Mouse (Mus musculus): ENCODE data around the gene Serpinh1.
A peak's percentile ranks its signal among the peaks of the same experiment; 100 is the strongest.

The Serpinh1 gene

DNA sequence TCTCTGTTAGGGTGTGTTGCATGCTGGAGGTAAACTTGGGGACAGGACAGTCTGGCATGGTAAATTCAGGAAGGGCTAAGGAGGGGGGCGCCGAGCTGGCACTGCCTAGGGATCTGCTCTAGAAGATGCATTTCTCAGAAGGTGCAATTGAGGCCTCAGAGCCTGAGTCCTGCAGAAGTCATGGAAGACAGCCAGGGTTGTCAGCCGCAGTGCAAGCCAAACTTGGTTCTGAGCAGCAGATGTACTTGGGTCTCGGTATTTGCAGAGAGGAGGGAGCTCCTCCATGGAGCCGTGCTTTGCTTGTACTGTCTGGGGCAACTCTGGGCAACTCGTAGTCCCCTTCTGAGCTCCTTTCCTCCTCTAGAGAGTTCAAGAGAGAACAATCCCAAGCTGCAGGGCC, 26.9 kb downstream of the Serpinh1 start:
- DNase-seq (ENCODE audit: low read depth), result no peak

DNA sequence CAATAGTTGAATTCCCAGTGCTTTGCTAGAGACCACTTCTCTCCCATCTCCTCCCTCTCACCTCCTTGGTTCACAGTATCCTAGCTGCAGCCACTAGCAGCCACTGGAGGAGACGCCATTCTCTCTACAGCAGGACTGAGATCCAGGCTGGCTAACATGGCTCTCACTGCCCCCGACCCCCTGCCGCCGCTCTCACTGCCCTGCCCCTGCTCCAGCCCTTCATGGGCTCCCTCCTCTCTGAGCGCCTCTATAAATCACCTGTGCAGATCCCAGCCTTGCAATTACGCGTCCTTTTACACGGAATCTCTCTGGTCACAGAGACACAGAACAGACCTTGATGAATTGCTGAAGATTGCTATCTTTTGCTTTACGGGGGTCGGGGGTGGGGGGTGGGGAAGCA, 28.2 kb downstream of the Serpinh1 start:
- no peak for DNase-seq (ENCODE audit: low read depth)

- DNase-seq (ENCODE audit: low read depth), result no peak
Observed at GRCm38 (mm10) chr7:99323321-99323700, 29.7 kb downstream of the Serpinh1 start.

GRCm38 (mm10) chr7:99322691-99323320, 30.2 kb downstream of the Serpinh1 start:
- no peak for DNase-seq (ENCODE audit: low read depth)

GRCm38 (mm10) chr7:99320524-99320923, 32.5 kb downstream of the Serpinh1 start:
- DNase-seq (ENCODE audit: low read depth), result no peak

GRCm38 (mm10) chr7:99317475-99317874, 35.6 kb downstream of the Serpinh1 start:
- no peak for DNase-seq (ENCODE audit: low read depth)

GRCm38 (mm10) chr7:99316207-99316606, 36.8 kb downstream of the Serpinh1 start:
- DNase-seq (ENCODE audit: low read depth), result no peak

DNA sequence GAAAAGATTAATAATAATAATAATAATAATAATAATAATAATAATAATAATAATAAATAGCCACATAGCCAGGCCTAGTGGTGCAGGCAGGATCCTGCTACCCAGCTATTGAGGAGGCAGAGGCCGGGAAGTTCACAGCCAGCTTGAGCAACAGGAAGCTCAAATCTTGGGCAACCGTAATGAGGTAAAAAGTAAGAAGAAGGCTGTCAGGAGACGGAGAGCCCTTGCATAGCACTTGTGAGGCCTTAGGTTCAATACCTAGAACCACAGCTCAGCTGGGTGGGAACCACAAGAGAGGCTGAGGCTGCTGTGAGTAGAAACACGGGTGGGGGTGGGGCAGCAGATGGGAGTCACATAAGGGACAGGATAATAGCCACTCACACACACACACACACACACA, 38.5 kb downstream of the Serpinh1 start:
- DNase-seq (ENCODE audit: low read depth), result peak; percentile 36

DNA sequence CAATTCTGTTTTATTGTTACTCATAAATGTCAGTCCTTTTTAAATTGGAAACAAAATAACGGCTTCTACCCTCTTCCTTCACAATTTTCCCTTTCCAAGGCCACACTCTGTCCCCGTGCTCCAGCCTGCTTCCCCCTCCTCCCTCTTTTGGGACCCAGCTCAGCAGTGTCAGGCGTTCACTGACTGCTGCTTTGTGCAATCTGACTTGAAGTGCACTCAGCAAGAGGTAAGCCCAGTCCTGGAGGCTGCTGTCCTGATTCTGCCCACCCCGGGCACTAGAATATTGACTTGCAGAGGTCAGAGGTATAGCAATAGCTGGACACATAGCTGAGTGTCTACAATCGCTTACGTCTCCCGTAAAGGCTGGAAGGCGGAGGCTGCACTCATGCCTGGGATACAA, 39.8 kb downstream of the Serpinh1 start:
- no peak for DNase-seq (ENCODE audit: low read depth)

GRCm38 (mm10) chr7:99312671-99313143, 40.3 kb downstream of the Serpinh1 start:
- DNase-seq (ENCODE audit: low read depth), result no peak

DNA sequence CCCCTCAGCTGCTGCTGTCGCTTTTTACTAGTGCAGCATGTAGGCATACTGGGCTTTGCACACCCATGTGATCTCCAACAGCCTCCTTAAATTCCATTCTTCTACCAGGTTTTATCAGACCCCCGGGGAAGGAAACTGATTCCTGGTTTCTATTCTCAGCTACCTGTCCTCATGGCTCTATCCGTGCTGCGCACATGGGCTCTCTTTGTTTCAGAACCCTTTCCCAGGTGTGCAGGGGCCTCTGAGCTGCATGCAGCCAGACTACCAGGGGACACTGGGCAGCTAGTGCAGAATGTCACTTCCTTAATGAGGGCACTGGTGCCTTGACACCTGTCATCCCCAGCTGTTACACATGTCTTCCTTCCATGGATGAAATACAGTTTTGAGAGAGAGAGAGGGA, 41.0 kb downstream of the Serpinh1 start:
- no peak for DNase-seq (ENCODE audit: low read depth)

- peak; percentile 34 for DNase-seq (ENCODE audit: low read depth)
Observed at GRCm38 (mm10) chr7:99311433-99311832, 41.6 kb downstream of the Serpinh1 start.

- DNase-seq (ENCODE audit: low read depth), result no peak
Observed at GRCm38 (mm10) chr7:99306640-99307039, 46.4 kb downstream of the Serpinh1 start.

GRCm38 (mm10) chr7:99305688-99306087, 47.4 kb downstream of the Serpinh1 start:
- no peak for DNase-seq (ENCODE audit: low read depth)

DNA sequence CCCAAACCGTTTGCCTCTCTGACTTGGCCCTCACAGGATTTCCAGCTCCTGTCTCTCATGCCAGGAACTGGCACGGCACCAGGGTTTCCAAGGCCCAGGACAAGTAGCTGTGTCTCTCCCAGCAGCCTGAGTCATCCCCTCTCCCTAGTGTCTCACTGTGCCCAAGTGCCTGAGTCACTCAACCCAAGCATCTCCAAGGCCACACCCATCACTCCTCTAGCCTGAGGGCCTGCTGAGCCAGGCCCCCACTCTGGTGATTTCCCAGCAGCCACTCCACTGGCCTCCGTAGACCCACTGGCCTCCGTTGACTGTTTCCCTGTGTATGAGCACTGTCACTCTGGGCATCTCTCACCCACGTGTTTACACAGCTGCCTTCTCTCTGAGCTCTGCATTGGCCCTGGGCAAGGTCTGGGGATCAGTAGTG, 48.1 kb downstream of the Serpinh1 start:
- no peak for DNase-seq (ENCODE audit: low read depth)

DNA sequence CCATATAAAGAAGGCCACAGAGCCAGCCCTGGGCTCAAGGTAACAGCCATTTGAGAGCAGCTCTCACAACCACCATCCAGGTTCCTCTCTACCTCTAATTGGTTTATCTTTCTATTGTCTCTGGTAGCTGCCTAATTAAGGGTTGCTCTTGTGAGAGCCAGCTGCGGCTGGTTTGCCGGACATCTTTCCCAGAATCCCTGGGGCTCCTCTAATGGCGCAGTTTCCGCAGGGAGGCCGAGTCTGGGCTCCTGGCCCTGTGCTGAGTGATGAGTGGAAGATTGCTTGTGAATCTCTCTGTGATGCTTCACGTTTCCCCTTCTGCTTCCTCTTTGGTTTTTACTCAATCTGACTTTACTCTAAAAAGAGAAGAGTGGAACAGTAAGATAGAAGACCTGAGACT, 49.0 kb downstream of the Serpinh1 start:
- no peak for DNase-seq (ENCODE audit: low read depth)

- no peak for DNase-seq (ENCODE audit: low read depth)
Observed at GRCm38 (mm10) chr7:99300650-99301175, 52.3 kb downstream of the Serpinh1 start.

Data from naive thymus-derived CD4-positive, alpha-beta T cell, adult 2 months (primary cell).